Mouse (Mus musculus) frontal cortex, postnatal 14 days (tissue): ENCODE measurements around the gene Gm8005.
"Not testable (repeated sequence)": the region's sequence is repeated elsewhere in the genome, so short reads cannot be mapped to it uniquely, and the experiment has no call there.

Source experiments
- DNase-seq, 2 experiments: peaks; one replicate each; pipeline ENCODE4 v3.0.0; 2022; ENCODE audit warnings: low spot score in 2 of 2

The Gm8005 gene

GRCm38 (mm10) chr14:42439573-42439972 is at the start of gene Gm8005:
Gm8005 (minus strand) TSS chr14:42439673.
- not testable (repeated sequence) for DNase-seq

DNA sequence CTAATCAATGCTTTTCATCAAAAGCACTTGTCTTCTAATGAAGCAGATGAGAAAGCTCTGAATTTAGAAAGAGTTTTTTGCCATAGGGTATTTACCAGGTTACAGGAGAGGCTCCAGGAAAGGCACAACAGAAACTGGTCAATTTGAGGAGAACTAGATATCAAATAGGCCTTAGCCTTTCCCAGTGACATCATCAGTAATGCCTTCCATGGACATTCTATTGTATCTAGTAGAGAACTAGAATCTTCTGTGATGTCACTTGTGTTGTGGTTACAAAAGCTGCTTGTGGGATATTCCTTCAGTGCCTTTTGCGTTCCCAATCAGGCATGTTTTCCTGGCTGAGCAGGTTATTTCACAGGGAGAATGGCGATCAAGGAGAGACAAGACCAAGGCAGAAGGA is 24.1 kb upstream of the Gm8005 start, which contains the start of gene Gm8011:
Gene Gm8011, plus strand, starts transcription at position 301 of the 400 bp plus-strand sequence.
- DNase-seq = not testable (repeated sequence)
